Mouse (Mus musculus) natural killer cell, adult 2 months (primary cell): ENCODE measurements around the gene Rhbdl3.

Source experiments
- DNase-seq, 2 experiments: peaks; one replicate each; pipeline ENCODE4 v3.0.0; 2022; ENCODE audit warnings: low spot score in 2 of 2

Gene Rhbdl3

GRCm38 (mm10) chr11:80300551-80301315 lies at the start of gene Rhbdl3:
TSS of gene Rhbdl3 (plus strand) at chr11:80300912.
- DNase-seq = peak in 1 of 2 experiments; percentile 6

DNA sequence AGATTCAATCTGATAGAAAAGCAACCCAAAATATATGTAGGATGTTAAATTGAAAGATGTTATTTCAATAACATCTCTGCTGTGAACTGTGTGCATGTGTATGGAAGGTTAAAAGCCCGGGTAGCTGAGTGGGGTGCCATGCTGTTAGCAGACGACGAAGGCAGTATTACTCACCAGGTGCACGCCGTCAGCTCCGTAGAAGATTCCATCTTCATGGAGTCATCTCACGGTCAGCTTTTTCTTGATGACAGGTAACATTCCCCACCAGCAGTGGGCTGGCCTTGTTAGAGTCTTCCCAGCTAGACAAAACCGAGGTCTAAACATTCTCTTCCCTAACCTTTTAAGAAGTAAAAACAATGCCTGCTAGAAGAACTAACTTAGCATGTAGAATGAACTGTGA lies 36.6 kb upstream of the Rhbdl3 start:
- no peak for DNase-seq

DNA sequence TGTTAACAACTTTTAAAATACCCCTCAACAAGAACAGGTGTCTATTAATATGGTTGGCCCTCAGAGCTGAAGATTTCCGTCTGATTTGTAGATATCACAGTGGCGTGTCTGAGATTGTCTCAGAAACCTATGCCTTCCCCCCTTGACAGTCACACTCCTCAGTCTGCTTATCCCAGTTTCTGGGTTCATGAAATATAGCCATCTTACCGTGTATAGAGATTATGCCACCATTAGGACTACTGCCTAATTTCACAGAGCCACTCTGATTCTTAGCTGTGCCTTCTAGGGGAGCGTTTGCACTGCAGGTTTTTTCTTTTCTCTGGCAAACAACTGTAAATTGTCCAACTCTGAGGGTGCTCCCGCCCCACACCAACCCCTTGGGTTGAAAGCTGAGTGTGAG lies 29.6 kb upstream of the Rhbdl3 start:
- DNase-seq = no peak

GRCm38 (mm10) chr11:80275011-80275410 lies 25.7 kb upstream of the Rhbdl3 start:
- no peak for DNase-seq

DNA sequence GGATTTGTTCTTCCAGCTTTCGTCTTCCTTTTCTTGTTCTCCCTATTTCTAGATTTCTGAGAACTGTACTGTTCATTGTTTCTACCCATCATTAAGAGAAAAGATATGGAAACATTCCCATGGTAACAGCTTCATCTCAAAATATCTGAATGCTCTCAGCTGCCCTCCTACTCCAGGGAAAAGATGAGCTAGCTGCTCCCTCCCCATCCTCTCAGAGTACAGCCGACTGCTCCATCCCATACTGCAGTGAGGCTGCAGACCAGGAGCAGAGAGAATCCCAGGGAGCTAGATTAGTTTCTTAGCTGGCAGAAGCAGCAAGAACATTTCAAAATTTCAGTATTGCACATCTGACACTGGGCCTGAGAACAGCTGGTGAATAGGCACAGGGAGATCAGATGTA lies 22.7 kb upstream of the Rhbdl3 start:
- DNase-seq = no peak

GRCm38 (mm10) chr11:80283786-80284185 lies 16.9 kb upstream of the Rhbdl3 start:
- DNase-seq = no peak

GRCm38 (mm10) chr11:80284641-80285040 lies 16.1 kb upstream of the Rhbdl3 start:
- DNase-seq = no peak

DNA sequence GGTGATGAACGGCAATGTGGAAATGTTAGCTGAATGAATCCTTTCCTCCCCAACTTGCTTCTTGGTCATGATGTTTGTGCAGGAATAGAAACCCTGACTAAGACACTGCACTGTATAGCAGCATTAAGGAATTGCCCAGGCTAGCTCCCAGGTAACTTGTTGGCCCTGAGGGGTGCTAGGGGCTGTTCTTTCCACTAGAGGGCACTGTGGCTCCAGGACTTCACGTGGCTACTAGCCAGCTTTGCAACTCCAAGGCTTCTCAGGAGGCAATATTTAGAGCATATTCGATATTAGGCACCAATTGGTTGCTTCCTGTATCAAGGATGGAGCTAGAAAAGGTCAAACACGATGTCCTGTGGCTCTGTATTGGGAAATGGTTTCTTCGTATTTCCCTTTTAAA lies 13.6 kb upstream of the Rhbdl3 start:
- DNase-seq = peak; percentile 54 to 66

DNA sequence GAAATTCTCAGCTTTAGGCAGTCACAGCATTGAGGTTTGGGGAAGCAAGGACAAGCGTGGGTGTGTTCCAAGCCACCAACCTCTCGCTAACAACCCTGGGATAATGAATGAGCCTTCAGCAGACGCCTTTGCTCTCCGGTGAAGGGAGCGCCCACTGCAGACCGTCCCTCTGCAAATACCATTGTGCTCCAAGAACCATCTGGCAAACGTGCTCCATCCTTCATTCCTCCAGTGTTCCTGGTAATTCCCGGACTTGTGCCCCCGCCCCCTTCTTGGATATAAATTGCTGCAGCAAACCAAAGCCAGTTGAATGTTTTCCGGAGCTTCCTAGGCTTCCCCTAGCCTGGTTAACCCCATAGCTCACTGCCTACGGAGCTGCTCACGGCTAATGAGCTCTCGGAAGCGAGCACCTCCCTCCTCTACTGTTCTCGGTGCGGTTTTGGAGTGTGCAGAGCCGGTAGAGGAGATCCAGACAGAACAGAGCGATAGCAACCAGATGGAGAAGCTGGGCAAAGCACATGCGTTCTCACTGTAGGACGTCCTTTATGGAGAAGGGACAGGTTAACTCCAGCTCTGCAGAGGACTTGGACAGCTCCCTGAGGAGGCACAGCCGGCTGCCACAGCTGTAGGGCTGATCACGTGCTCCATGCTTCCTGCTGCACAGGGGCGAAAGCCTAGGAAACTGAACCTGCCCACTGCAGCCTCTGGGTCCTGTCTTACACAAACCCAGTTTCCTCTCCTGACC lies 10.8 kb upstream of the Rhbdl3 start:
- DNase-seq = no peak

DNA sequence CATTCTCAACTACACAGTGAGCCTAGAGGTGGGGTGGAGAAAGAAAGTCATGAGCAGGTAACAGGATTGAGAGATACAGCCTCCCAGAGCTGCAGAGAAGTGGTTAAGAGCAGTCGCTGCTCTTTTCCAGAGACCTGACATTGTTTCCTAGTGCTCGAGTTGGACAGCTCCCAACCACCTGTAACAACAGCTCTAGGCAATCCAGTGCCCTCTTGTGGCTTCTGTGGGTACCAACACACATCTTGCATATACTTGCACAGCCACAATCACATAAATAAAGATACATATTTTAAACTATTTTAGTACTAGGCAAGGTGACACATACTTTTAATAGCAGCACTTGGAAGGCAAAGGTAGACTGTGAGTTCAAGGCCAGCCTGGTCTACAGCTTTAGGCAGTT lies 9.7 kb upstream of the Rhbdl3 start:
- no peak for DNase-seq

DNA sequence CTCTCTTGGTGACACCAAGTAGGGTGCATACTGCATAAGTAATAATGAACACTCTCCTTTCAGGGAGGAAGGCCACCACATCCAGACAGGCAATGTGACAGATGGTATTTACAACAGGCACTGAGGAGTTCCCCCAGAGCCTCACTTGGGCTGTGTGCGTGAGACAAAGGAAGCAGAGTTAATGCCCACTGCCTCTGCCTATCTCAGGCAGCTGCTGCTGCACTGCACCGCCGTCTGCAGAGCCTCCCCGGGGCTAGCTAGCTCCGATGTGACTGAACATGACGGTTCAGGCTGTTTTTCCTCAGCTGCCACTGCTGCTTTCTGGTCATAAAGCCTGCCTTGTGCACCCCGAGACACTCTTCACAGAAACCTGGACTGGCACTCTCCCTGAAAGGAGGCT lies 8.2 kb upstream of the Rhbdl3 start:
- no peak for DNase-seq

DNA sequence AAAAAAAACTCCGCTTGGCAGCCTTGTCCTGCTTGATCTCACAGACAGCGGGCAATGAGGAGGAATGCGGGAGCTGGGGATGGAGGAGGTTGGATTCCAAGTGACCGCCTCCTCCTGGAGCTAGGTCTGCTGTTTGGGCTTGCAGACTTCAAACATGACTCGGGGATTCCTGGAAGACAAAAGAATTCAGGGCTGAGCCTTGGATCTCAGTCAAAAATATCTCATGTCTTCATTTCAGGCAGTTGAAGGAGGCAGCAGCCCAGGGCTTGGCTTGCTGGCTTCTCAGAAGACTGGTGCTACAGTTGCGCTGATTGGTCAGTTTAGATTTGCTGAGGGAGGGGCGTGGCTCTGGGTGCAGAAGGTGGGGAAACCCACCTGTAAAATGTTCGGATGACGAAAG lies 5.6 kb upstream of the Rhbdl3 start:
- DNase-seq = no peak

GRCm38 (mm10) chr11:80295785-80296184 lies 4.9 kb upstream of the Rhbdl3 start:
- no peak for DNase-seq

- no peak for DNase-seq
These were observed 1.0 kb upstream of the Rhbdl3 start for GRCm38 (mm10) chr11:80299513-80300235.

- no peak for DNase-seq
These were observed 769 bp downstream of the Rhbdl3 start for GRCm38 (mm10) chr11:80301316-80302045.

DNA sequence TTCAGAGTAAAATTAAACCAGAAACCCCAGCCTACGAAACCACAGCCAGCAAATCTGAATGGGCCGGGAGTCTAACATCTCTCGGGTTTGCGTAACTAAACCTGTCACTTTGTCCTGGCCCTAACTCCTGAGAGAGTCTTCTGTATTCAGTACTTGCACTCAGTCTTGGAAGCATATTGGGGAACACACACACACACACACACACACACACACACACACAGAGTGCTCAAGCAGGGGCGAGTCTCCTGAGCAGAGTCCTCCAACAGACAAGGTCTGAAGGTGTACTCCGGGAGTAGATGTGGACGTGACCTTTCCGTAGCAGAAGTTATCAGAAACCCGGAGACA lies 1.3 kb downstream of the Rhbdl3 start:
- DNase-seq = peak in 1 of 2 experiments; percentile 21

- peak; percentile 49 to 66 for DNase-seq
These were observed 1.8 kb downstream of the Rhbdl3 start for GRCm38 (mm10) chr11:80302536-80302935.

- peak in 1 of 2 experiments; percentile 14 for DNase-seq
These were observed 3.0 kb downstream of the Rhbdl3 start for GRCm38 (mm10) chr11:80303746-80304145.

- DNase-seq = no peak
These were observed 4.1 kb downstream of the Rhbdl3 start for GRCm38 (mm10) chr11:80304846-80305245.

DNA sequence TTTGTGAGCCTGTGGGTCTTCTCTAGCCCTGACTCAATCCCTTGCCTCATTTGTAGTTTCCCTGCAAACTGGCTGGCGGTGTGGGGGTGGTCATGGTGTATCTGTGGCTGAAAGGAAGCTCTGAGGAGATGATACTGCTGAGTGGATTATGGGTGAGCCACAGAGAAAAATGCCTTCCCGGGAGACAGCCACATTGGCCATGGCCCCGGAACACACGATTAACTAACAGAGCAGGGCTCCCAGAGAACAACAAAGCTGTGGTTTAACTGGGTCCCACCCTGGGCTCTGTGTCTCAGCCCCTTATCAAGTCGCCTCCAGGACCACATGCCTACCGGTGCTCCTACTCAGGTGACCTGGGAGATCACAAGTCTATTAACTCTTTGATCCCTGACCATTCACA lies 7.8 kb downstream of the Rhbdl3 start:
- no peak for DNase-seq

DNA sequence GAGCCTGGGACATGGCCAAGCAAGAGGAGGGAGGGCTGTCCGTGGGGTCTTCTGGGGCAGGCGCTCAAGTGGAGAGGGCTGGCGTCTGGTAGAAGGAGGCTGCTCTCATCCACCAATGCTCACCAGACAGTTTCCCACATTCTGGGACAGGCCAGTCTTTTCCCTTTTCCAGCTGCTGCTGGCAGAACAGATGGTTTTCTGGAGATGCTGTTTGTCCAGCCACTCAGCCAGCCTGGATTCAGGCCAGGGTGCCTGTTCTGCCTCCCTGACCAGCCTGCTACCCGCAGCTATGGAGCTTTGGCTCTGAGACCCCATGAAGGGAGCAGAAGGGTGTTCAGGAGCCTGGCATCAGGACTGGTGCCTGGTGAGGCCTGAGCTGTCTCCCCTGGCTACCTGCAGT lies 10.6 kb downstream of the Rhbdl3 start:
- DNase-seq = no peak

DNA sequence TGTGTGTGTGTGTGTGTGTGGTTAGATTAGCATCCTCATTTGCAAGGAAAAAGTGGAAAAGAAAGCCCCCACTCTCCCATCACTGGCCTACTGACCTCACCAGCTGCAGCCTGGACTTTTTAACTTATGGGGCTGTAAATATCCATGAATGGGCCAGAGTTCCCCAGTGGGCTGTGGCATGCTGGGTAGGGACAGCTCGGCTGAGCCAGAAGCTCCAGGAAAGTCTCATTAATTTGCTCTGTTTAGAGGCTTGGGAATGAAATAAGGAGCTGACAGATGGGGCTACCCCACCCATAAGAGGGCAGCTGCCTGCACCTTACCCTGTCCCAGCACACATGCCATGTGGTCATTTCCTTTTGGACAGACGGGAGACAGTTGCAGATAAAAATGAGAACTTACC lies 11.3 kb downstream of the Rhbdl3 start:
- DNase-seq = no peak
